Mouse (Mus musculus) G1E (cell line): ENCODE results near the gene Rras2.

Experiments used
- CTCF ChIP-seq: IDR thresholded peaks from 2 replicates; pipeline ENCODE4 v1.5.1; 2012; ENCODE audit warnings: low read depth, low read length, inconsistent platforms, mixed read lengths
- GATA1 ChIP-seq: IDR thresholded peaks from 2 replicates; pipeline ENCODE4 v1.6.1; 2012; ENCODE audit warnings: borderline replicate concordance, low read length, inconsistent platforms, mixed read lengths
- GATA2 ChIP-seq: IDR thresholded peaks from 2 replicates; pipeline ENCODE4 v1.6.1; 2012; ENCODE audit warnings: low read depth, low read length, inconsistent platforms, borderline replicate concordance
- POLR2AphosphoS5 ChIP-seq: IDR thresholded peaks from 2 replicates; pipeline ENCODE4 v1.6.1; 2012; ENCODE audit warnings: low read depth, low read length, inconsistent platforms; ENCODE audit not compliant: insufficient replicate concordance
- TAL1 ChIP-seq: conservative IDR thresholded peaks from 2 replicates; pipeline ENCODE4 v1.6.1; 2012; ENCODE audit warnings: low read depth, low read length, inconsistent platforms, mixed read lengths

- TF ChIP-seq CTCF (no peak), GATA2 (no peak), GATA1 (no peak), TAL1 (no peak), POLR2AphosphoS5 (no peak)
These were observed 23.9 kb downstream of the Rras2 start for GRCm38 (mm10) chr7:114093548-114094174.
